ENCODE assay signal across 8 mouse cellular contexts in the genomic region with DNA sequence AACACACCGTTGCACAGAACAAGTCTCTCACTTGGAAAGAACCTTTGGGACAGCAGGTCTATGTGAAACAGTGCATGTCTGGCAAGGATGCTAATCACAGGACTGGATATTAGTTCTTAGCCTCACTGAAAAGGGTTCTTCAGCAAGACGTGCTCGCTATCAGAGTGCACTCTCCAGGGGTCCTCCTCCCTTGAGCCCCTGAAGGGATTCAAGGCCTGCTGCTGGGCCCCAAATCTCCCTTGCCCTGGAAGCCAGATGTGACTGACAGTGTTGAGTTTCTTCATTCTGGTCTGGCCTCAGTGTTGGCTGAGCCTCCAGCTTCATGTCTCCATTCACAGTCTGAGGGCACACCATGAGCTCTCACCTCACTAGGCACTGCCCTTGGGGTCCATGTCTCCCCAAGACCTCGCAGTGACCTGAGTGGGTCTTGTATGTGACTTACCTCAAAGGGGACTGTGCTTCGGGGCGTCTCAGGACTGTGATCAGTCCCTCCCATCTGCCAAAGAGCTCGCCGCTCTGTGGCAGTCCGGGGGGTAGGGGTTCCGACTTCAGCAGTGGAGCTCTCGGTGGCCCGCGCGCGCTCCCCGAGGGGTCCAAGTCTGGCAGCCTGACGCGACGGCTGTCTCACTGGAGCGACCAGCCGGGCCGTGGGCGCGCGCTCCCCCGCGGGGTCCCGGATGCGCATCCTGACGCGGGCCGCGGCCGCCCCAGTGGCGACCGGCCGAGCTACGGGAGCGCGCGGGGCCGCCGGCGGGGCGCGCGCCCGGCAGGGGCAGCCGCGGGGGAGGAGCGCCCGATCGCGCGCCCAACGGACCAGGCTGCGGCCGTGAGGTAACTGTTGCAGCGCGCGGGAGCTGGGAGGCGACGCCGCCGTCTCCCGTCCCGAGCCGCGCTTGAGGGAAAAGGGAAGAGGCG. TPM values are rescaled to one million over a fixed set of nuclear protein-coding genes. Genes with fewer than 3 reads are reported as not detected.
DNase-seq lines count a peak whose midpoint lies in the region; ATAC-seq and TF ChIP-seq lines count a peak whose summit lies in the region.

A gene (plus strand): TSS at position 861 of the 915 bp plus-strand sequence.

- peaks cover 11% of the 10 kb centered on the region; the same call in 1 of the 2 replicates for H3K9me3 ChIP-seq in ES-Bruce4 (replicated peaks; ENCODE audit: control insufficient read depth, insufficient read depth, low read length, poor library complexity, severe bottlenecking)
- H3K9me3 ChIP-seq in forebrain, embryonic 16.5 days (ENCODE audit: control insufficient read depth, low read length), result no peaks in the 10 kb centered on the region
- H3K9me3 ChIP-seq in neural tube, embryonic 14.5 days (ENCODE audit: control insufficient read depth, low read length), result no peaks in the 10 kb centered on the region

- H3K4me2 ChIP-seq in forebrain, embryonic 16.5 days (ENCODE audit: low read length), result peak within 1 kb of the TSS; percentile 56
- peak within 1 kb of the TSS; percentile 95 for H3K4me2 ChIP-seq in neural tube, embryonic 14.5 days (ENCODE audit: low read depth, low read length)

- TF ChIP-seq POLR2A in ES-Bruce4 (IDR thresholded peaks at IDR 0.05; ENCODE audit: insufficient read depth, low read length), result no peak
- no peak for TF ChIP-seq POLR2A in lung, adult 2 months (IDR thresholded peaks at IDR 0.05; ENCODE audit: borderline replicate concordance, extremely low read depth, low read depth, low read length)

- peak; percentile 41 for DNase-seq in heart, postnatal 25 days (ENCODE audit: low spot score)
- peak; percentile 11 to 40 for DNase-seq in layer of hippocampus, adult 2 months (ENCODE audit: low spot score in 2 of 2)
- DNase-seq in lung, adult 2 months, result peak; percentile 45
- peak; percentile 79 for DNase-seq in thymus, postnatal 0 days (ENCODE audit: low spot score)

- H3K36me3 ChIP-seq in ES-Bruce4 (ENCODE audit: control insufficient read depth, insufficient read depth, low read length, poor library complexity, severe bottlenecking), result no peaks in the 10 kb centered on the region
- H3K36me3 ChIP-seq in forebrain, embryonic 16.5 days (ENCODE audit: control insufficient read depth, insufficient read depth), result no peaks in the 10 kb centered on the region
- no peaks in the 10 kb centered on the region for H3K36me3 ChIP-seq in neural tube, embryonic 14.5 days (ENCODE audit: control insufficient read depth, insufficient read depth, low read length)

- peak; percentile 83 for ATAC-seq in forebrain, embryonic 16.5 days
- ATAC-seq in neural tube, embryonic 14.5 days (ENCODE audit: low read depth), result peak; percentile 85

- peak within 1 kb of the TSS; percentile 92 for H3K4me3 ChIP-seq in ES-Bruce4 (ENCODE audit: low read depth, low read length)
- H3K4me3 ChIP-seq in brown adipose tissue, adult 24 weeks (ENCODE audit: insufficient read depth, low read depth, low read length), result peak within 1 kb of the TSS; percentile 89
- peak within 1 kb of the TSS; percentile 95 for H3K4me3 ChIP-seq in forebrain, embryonic 16.5 days (replicated peaks; ENCODE audit: low read length)
- peak within 1 kb of the TSS; percentile 82 for H3K4me3 ChIP-seq in layer of hippocampus, adult 2 months
- H3K4me3 ChIP-seq in lung, adult 2 months (replicated peaks; ENCODE audit: extremely low read depth, low read depth, low read length), result peak within 1 kb of the TSS; percentile 70
- H3K4me3 ChIP-seq in neural tube, embryonic 14.5 days (ENCODE audit: low read depth, low read length), result peak within 1 kb of the TSS; percentile 90

- TF ChIP-seq CTCF in ES-Bruce4 (IDR thresholded peaks at IDR 0.05; ENCODE audit: low read depth, low read length), result no peak
- TF ChIP-seq CTCF in layer of hippocampus, adult 2 months (conservative IDR thresholded peaks at IDR 0.05), result no peak
- TF ChIP-seq CTCF in lung, adult 2 months (IDR thresholded peaks at IDR 0.05; ENCODE audit: insufficient read depth, low read length), result no peak

- peak within 1 kb of the TSS; percentile 99 for H3K9ac ChIP-seq in ES-Bruce4 (ENCODE audit: low read depth, poor library complexity, severe bottlenecking)
- peak within 1 kb of the TSS; percentile 91 for H3K9ac ChIP-seq in forebrain, embryonic 16.5 days (replicated peaks; ENCODE audit: low read depth, low read length)
- H3K9ac ChIP-seq in neural tube, embryonic 14.5 days (replicated peaks; ENCODE audit: low read depth, low read length), result peak within 1 kb of the TSS; percentile 91

- H3K27ac ChIP-seq in ES-Bruce4 (ENCODE audit: insufficient read depth, low read length), result no peak within 1 kb of the TSS
- peak within 1 kb of the TSS; percentile 98 for H3K27ac ChIP-seq in brown adipose tissue, adult 24 weeks (replicated peaks; ENCODE audit: low read depth, low read length)
- H3K27ac ChIP-seq in forebrain, embryonic 16.5 days (ENCODE audit: low read length), result peak within 1 kb of the TSS; percentile 91
- H3K27ac ChIP-seq in layer of hippocampus, adult 2 months, result peak within 1 kb of the TSS; percentile 92
- peak within 1 kb of the TSS; percentile 92 for H3K27ac ChIP-seq in neural tube, embryonic 14.5 days (ENCODE audit: low read depth, low read length)

- peaks cover 17% of the 10 kb centered on the region for H3K27me3 ChIP-seq in ES-Bruce4 (ENCODE audit: control insufficient read depth, insufficient read depth, low read length, poor library complexity, severe bottlenecking)
- H3K27me3 ChIP-seq in forebrain, embryonic 16.5 days (replicated peaks; ENCODE audit: control insufficient read depth, insufficient read depth, low read length), result no peaks in the 10 kb centered on the region
- peaks cover 3% of the 10 kb centered on the region; the same call in 1 of the 2 replicates for H3K27me3 ChIP-seq in neural tube, embryonic 14.5 days (ENCODE audit: control insufficient read depth, insufficient read depth, low read length)

- WGBS in forebrain, embryonic 16.5 days, result under 1% methylated on average over 50 of the region's 70 CpGs
- 4% methylated on average over 67 of the region's 70 CpGs for WGBS in lung, adult 2 months
- under 1% methylated on average over 68 of the region's 70 CpGs for WGBS in neural tube, embryonic 14.5 days

- intact Hi-C loops in heart, postnatal 25 days (cut with DNase I), result loop anchor here (5.0 kb wide), 3 partner anchors 78 to 137 kb away; a partner anchor contains a TSS

- H3K4me1 ChIP-seq in ES-Bruce4 (ENCODE audit: control insufficient read depth, insufficient read depth, low read length), result no peaks in the 10 kb centered on the region
- no peaks in the 10 kb centered on the region for H3K4me1 ChIP-seq in brown adipose tissue, adult 24 weeks (ENCODE audit: control insufficient read depth, insufficient read depth, insufficient read length, low read length)
- H3K4me1 ChIP-seq in forebrain, embryonic 16.5 days (replicated peaks; ENCODE audit: control insufficient read depth, insufficient read depth, low read length), result peaks cover 18% of the 10 kb centered on the region
- H3K4me1 ChIP-seq in lung, adult 2 months (ENCODE audit: control insufficient read depth, insufficient read depth, low read length), result peaks cover 2% of the 10 kb centered on the region; the same call in 1 of the 2 replicates
- H3K4me1 ChIP-seq in neural tube, embryonic 14.5 days (ENCODE audit: control insufficient read depth, insufficient read depth, low read length), result peaks cover 11% of the 10 kb centered on the region

- TF ChIP-seq EP300 in ES-Bruce4 (IDR thresholded peaks at IDR 0.05; ENCODE audit: insufficient read depth, low read depth, low read length), result no peak

RNA-seq across cellular contexts. Expression of the gene that starts here (rescaled TPM):
- polyA plus RNA-seq in ES-Bruce4 (2011; ENCODE audit: insufficient read depth, insufficient read length, low read depth, missing spikeins), result 10.3 and 15.7 TPM in 2 replicates
- polyA plus RNA-seq in brown adipose tissue, adult 24 weeks (2012; ENCODE audit: insufficient read depth, insufficient read length, missing spikeins), result 93.1 and 120 TPM in 2 replicates
- 3.9 and 4.5 TPM in 2 replicates for polyA plus RNA-seq in forebrain, embryonic 16.5 days (2015; fragmentation: Nextera tagmentation; extraction: Ambion mirVana)
- 1 to 10 TPM; 3.9 to 4.1 TPM for total RNA-seq in heart, postnatal 25 days (2021)
- 1 to 10 TPM; 8.3 to 8.9 TPM for total RNA-seq in layer of hippocampus, adult 2 months (2021)
- 3.7 and 5.5 TPM in 2 replicates for polyA plus RNA-seq in lung, adult 2 months (2012; rRNA removed)
- 9.0 TPM in 2 replicates for polyA plus RNA-seq in neural tube, embryonic 14.5 days (2014; fragmentation: Nextera tagmentation; extraction: Ambion mirVana)
- 7.5 and 10.1 TPM in 2 replicates for polyA plus RNA-seq in thymus, postnatal 0 days (2015; fragmentation: Nextera tagmentation; extraction: Ambion mirVana)

Comparison
In these comparisons a context has a peak if more than half of its experiments do, and no peak if none do; other contexts are left out.
1. DNase-seq: peak in every context shown above with its lines; median percentile 79 in thymus, postnatal 0 days; 45 in lung, adult 2 months; 41 in heart, postnatal 25 days; 26 in layer of hippocampus, adult 2 months.